Mouse (Mus musculus): ENCODE measurements around the gene Lef1.

GRCm38 (mm10) chr3:131237785-131238633 is 127.7 kb downstream of the Lef1 start:
- no peak for TF ChIP-seq POLR2A (IDR thresholded peaks at IDR 0.05; ENCODE audit: borderline replicate concordance, extremely low read depth, low read depth, low read length)
- peak; percentile 91 for TF ChIP-seq CTCF (IDR thresholded peaks at IDR 0.05; ENCODE audit: insufficient read depth, low read length)
